Mouse (Mus musculus) thymus, postnatal 4 days (tissue): ENCODE data around the gene Slain2.
A peak's percentile ranks its signal among the peaks of the same experiment; 100 is the strongest.

Experiments used
- DNase-seq: peaks from one replicate; pipeline ENCODE4 v3.0.0; 2021

Gene Slain2

GRCm38 (mm10) chr5:72913648-72914557 is at the start of gene Slain2:
Slain2 (plus strand) TSS chr5:72914304.
- peak; percentile 100 for DNase-seq

GRCm38 (mm10) chr5:72864654-72865178 is 49.4 kb upstream of the Slain2 start:
- no peak for DNase-seq

- DNase-seq = no peak
Measured at GRCm38 (mm10) chr5:72866260-72866905, 47.7 kb upstream of the Slain2 start.

GRCm38 (mm10) chr5:72867036-72867672 is 47.0 kb upstream of the Slain2 start:
- no peak for DNase-seq

- DNase-seq = peak; percentile 91
Measured at GRCm38 (mm10) chr5:72868091-72868875, 45.8 kb upstream of the Slain2 start, which contains the start of gene Tec. Tec (minus strand) TSS chr5:72868483.

- no peak for DNase-seq
Measured at GRCm38 (mm10) chr5:72869779-72870608, 44.1 kb upstream of the Slain2 start.

- DNase-seq = peak; percentile 46
Measured at GRCm38 (mm10) chr5:72871114-72871513, 43.0 kb upstream of the Slain2 start.

- no peak for DNase-seq
Measured at GRCm38 (mm10) chr5:72879736-72880135, 34.4 kb upstream of the Slain2 start.

- no peak for DNase-seq
Measured at GRCm38 (mm10) chr5:72881748-72882411, 32.2 kb upstream of the Slain2 start.

GRCm38 (mm10) chr5:72882412-72882765 is 31.7 kb upstream of the Slain2 start:
- no peak for DNase-seq

GRCm38 (mm10) chr5:72883706-72884105 is 30.4 kb upstream of the Slain2 start:
- no peak for DNase-seq

GRCm38 (mm10) chr5:72886458-72887222 is 27.5 kb upstream of the Slain2 start:
- DNase-seq = no peak

- DNase-seq = no peak
Measured at GRCm38 (mm10) chr5:72888260-72888659, 25.8 kb upstream of the Slain2 start.

GRCm38 (mm10) chr5:72891534-72891933 is 22.6 kb upstream of the Slain2 start:
- DNase-seq = peak; percentile 67

GRCm38 (mm10) chr5:72893987-72894386 is 20.1 kb upstream of the Slain2 start:
- peak; percentile 76 for DNase-seq

- DNase-seq = no peak
Measured at GRCm38 (mm10) chr5:72895261-72895660, 18.8 kb upstream of the Slain2 start.

GRCm38 (mm10) chr5:72896478-72897279 is 17.4 kb upstream of the Slain2 start:
- no peak for DNase-seq

GRCm38 (mm10) chr5:72897998-72898397 is 16.1 kb upstream of the Slain2 start:
- DNase-seq = no peak

GRCm38 (mm10) chr5:72899255-72899654 is 14.8 kb upstream of the Slain2 start:
- DNase-seq = no peak
